Mouse (Mus musculus) erythroblast, embryonic 14.5 days (primary cell): ENCODE measurements at regions not wholly inside any gene's neighbourhood (a gene's known extent, or its start where the extent isn't known, plus 50 kb on each side); places are given as distances from the start of the nearest gene placed in this dataset.

Source experiments
- GATA1 ChIP-seq: IDR thresholded peaks from 2 replicates; pipeline ENCODE4 v1.6.1; 2012; ENCODE audit warnings: low read length, inconsistent platforms, mixed read lengths
- TAL1 ChIP-seq: IDR thresholded peaks from 3 replicates; pipeline ENCODE4 v1.6.1; 2012; ENCODE audit warnings: low read length, inconsistent platforms, mixed read lengths

DNA sequence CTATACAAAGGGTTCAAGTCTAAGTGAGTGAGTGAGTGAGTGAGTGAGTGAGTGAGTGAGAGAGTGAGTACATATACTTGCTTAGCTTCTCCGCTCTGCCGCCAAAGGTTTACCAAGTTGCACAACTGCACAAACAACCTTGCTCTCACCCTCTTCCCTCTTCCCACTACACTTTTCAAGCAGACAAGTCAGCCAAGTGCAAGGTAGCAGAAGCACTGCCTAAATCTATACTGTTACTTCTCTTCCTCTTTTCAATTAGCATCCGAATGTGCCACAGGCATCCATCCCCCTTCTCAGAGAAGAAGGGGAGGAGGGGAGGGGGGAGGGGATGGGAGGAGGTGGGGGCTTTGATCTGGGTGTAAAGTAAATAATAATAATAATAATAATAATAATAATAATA lies 80.4 kb upstream of the Paip1 start:
- no peak for TF ChIP-seq GATA1
- TF ChIP-seq TAL1, result no peak
